In the genomic region with DNA sequence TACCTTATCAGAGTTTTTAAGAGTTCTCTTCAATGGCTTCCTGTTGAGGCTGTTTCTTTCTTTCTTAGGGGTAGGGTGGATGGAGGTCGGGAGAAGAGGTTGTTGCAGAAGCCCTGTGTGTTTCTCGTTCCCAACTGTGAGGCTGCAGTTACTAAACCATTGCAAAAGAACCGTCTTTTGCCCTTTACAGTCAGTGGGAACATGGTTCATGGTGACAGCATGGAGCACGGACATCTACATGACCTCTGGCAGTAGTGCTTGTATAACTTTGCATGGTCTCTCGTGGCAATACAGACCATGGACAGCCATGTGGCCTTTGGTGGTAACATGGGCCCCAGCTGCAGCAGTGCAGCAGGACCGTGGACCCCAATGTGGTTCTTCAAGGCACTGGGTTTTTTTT, we compare ENCODE assay signal across 39 mouse cellular contexts. TPM values are rescaled to one million over a fixed set of nuclear protein-coding genes. Genes with fewer than 3 reads are reported as not detected.
"Had no signal": no experiment of that assay in that cellular context is flagged by ENCODE, and none has a peak within 500 bp of the region (broad histone marks: within the 10 kb centered on the region; RNA-seq: fewer than 3 reads in every experiment).

No protein-coding gene starts in this region.

- H3K4me3 ChIP-seq: heart, embryonic 13.5 days; heart, embryonic 15.5 days; hindbrain, embryonic 13.5 days; hindbrain, embryonic 15.5 days; intestine, embryonic 15.5 days; layer of hippocampus, adult 2 months; left cerebral cortex, adult 2 months; limb, embryonic 13.5 days; limb, embryonic 15.5 days; liver, embryonic 13.5 days; liver, embryonic 15.5 days had no signal

- H3K27me3 ChIP-seq: heart, embryonic 15.5 days; hindbrain, embryonic 13.5 days; hindbrain, embryonic 15.5 days; intestine, embryonic 15.5 days; limb, embryonic 13.5 days; limb, embryonic 15.5 days; liver, embryonic 15.5 days had no signal

- H3K36me3 ChIP-seq: heart, embryonic 13.5 days; heart, embryonic 15.5 days; hindbrain, embryonic 13.5 days; hindbrain, embryonic 15.5 days; intestine, embryonic 15.5 days; limb, embryonic 13.5 days; limb, embryonic 15.5 days; liver, embryonic 13.5 days; liver, embryonic 15.5 days had no signal

- DNase-seq: gastrocnemius, postnatal 14 days; gastrocnemius, postnatal 36 days; heart, adult 18-20 months; heart, postnatal 14 days; heart, postnatal 36 days; kidney, adult 18-20 months; kidney, adult 8-10 months; kidney, postnatal 10 days; kidney, postnatal 25 days; kidney, postnatal 4 days; left cerebral cortex, postnatal 4 days; liver, embryonic 13.5 days; lung, adult 18-20 months had no signal

- H3K4me1 ChIP-seq: hindbrain, embryonic 13.5 days; hindbrain, embryonic 15.5 days; intestine, embryonic 15.5 days; limb, embryonic 13.5 days; limb, embryonic 15.5 days; liver, embryonic 13.5 days; liver, embryonic 15.5 days had no signal

- H3K27ac ChIP-seq: heart, embryonic 13.5 days; heart, embryonic 15.5 days; hindbrain, embryonic 13.5 days; hindbrain, embryonic 15.5 days; intestine, embryonic 15.5 days; layer of hippocampus, adult 2 months; left cerebral cortex, adult 2 months; limb, embryonic 13.5 days; limb, embryonic 15.5 days; liver, embryonic 13.5 days; liver, embryonic 15.5 days had no signal

- H3K9ac ChIP-seq: heart, embryonic 13.5 days; heart, embryonic 15.5 days; hindbrain, embryonic 13.5 days; hindbrain, embryonic 15.5 days; intestine, embryonic 15.5 days; limb, embryonic 13.5 days; limb, embryonic 15.5 days; liver, embryonic 13.5 days; liver, embryonic 15.5 days had no signal

RNA-seq across cellular contexts. Expression of gene Gm20532, which starts 30.9 kb away (rescaled TPM):
- total RNA-seq: gastrocnemius, adult 18-20 months; gastrocnemius, adult 8-10 months; gastrocnemius, postnatal 14 days; gastrocnemius, postnatal 36 days; heart, adult 18-20 months; heart, postnatal 14 days; heart, postnatal 36 days; hematopoietic stem cell, adult 5-6 weeks; layer of hippocampus, adult 2 months; layer of hippocampus, postnatal 10 days; layer of hippocampus, postnatal 25 days; left cerebral cortex, adult 2 months; left cerebral cortex, postnatal 14 days; left cerebral cortex, postnatal 4 days had no signal
- polyA plus RNA-seq: gonadal fat pad, adult 2 months; heart, embryonic 11.5 days; heart, embryonic 13.5 days; heart, embryonic 15.5 days; heart, postnatal 0 days; hindbrain, embryonic 11.5 days; hindbrain, embryonic 13.5 days; hindbrain, embryonic 15.5 days; inflammation-experienced regulatory T-cells, adult 6 months; intestine, embryonic 15.5 days; intestine, postnatal 0 days; kidney, embryonic 14.5 days; kidney, embryonic 16.5 days; limb, embryonic 11.5 days; limb, embryonic 13.5 days; limb, embryonic 15.5 days; liver, embryonic 11.5 days; liver, embryonic 13.5 days; liver, embryonic 15.5 days had no signal

RNA-seq across cellular contexts. Expression of gene Lcn4, which starts 53.8 kb away (rescaled TPM):
- total RNA-seq: gastrocnemius, adult 18-20 months; gastrocnemius, adult 8-10 months; gastrocnemius, postnatal 14 days; gastrocnemius, postnatal 36 days; heart, adult 18-20 months; heart, postnatal 14 days; heart, postnatal 36 days; hematopoietic stem cell, adult 5-6 weeks; layer of hippocampus, adult 2 months; layer of hippocampus, postnatal 10 days; layer of hippocampus, postnatal 25 days; left cerebral cortex, adult 2 months; left cerebral cortex, postnatal 14 days; left cerebral cortex, postnatal 4 days had no signal
- polyA plus RNA-seq: gonadal fat pad, adult 2 months; heart, embryonic 11.5 days; heart, embryonic 13.5 days; heart, embryonic 15.5 days; heart, postnatal 0 days; hindbrain, embryonic 11.5 days; hindbrain, embryonic 13.5 days; hindbrain, embryonic 15.5 days; intestine, embryonic 15.5 days; intestine, postnatal 0 days; kidney, embryonic 14.5 days; kidney, embryonic 16.5 days; limb, embryonic 11.5 days; limb, embryonic 13.5 days; limb, embryonic 15.5 days; liver, embryonic 11.5 days; liver, embryonic 13.5 days; liver, embryonic 15.5 days had no signal
